Mouse (Mus musculus): ENCODE data around the gene Pilrb1. TPM values are rescaled to one million over a fixed set of nuclear protein-coding genes. Genes with fewer than 3 reads are reported as not detected.
"Not testable (repeated sequence)": the region's sequence is repeated elsewhere in the genome, so short reads cannot be mapped to it uniquely, and the experiment has no call there.

Gene Pilrb1
- polyA plus RNA-seq, 1 experiment: 9.5 TPM

- H3K27me3 ChIP-seq (ENCODE audit: control insufficient read depth, insufficient read depth, low read length): no peaks in the 10 kb centered on the region
- no peak overlapping the region for H3K4me3 ChIP-seq (ENCODE audit: control insufficient read depth, insufficient read depth, low read length)
- H3K27ac ChIP-seq (ENCODE audit: control insufficient read depth, insufficient read depth, low read length): no peak overlapping the region
- no peaks in the 10 kb centered on the region for H3K36me3 ChIP-seq (ENCODE audit: control insufficient read depth, insufficient read depth, low read length)
- 52% methylated on average over 2 of the region's 2 CpGs for WGBS
- H3K4me1 ChIP-seq (replicated peaks; ENCODE audit: control insufficient read depth, insufficient read depth, low read length): no peaks in the 10 kb centered on the region
- peak; percentile 30 for DNase-seq
- no peak for TF ChIP-seq CTCF (IDR thresholded peaks at IDR 0.05; ENCODE audit: borderline replicate concordance, control insufficient read depth, extremely low read depth, insufficient read depth, low read length, poor library complexity)
- TF ChIP-seq POLR2A (IDR thresholded peaks at IDR 0.05; ENCODE audit: control insufficient read depth, extremely low read depth, insufficient read depth, low read length, poor library complexity): no peak
These were observed 20.0 kb upstream of the Pilrb1 start for GRCm38 (mm10) chr5:137877860-137878259.

GRCm38 (mm10) chr5:137875054-137875453 lies 17.1 kb upstream of the Pilrb1 start:
- TF ChIP-seq POLR2A (IDR thresholded peaks at IDR 0.05; ENCODE audit: control insufficient read depth, extremely low read depth, insufficient read depth, low read length, poor library complexity) (no peak), CTCF (IDR thresholded peaks at IDR 0.05; ENCODE audit: borderline replicate concordance, control insufficient read depth, extremely low read depth, insufficient read depth, low read length, poor library complexity) (no peak)

GRCm38 (mm10) chr5:137872381-137872702 lies 14.4 kb upstream of the Pilrb1 start:
- H3K27me3 ChIP-seq (ENCODE audit: control insufficient read depth, insufficient read depth, low read length); H3K4me1 ChIP-seq (replicated peaks; ENCODE audit: control insufficient read depth, insufficient read depth, low read length); H3K4me3 ChIP-seq (ENCODE audit: control insufficient read depth, insufficient read depth, low read length); H3K27ac ChIP-seq (ENCODE audit: control insufficient read depth, insufficient read depth, low read length); DNase-seq; H3K36me3 ChIP-seq (ENCODE audit: control insufficient read depth, insufficient read depth, low read length): not testable (repeated sequence)
- WGBS: 44% methylated on average over 1 of the region's 1 CpGs

More at GRCm38 (mm10) chr5:137875054-137875453, 17.1 kb upstream of the Pilrb1 start:
- H3K4me1 ChIP-seq (replicated peaks; ENCODE audit: control insufficient read depth, insufficient read depth, low read length): no peaks in the 10 kb centered on the region
- no peak overlapping the region for H3K27ac ChIP-seq (ENCODE audit: control insufficient read depth, insufficient read depth, low read length)
- no peak overlapping the region for H3K4me3 ChIP-seq (ENCODE audit: control insufficient read depth, insufficient read depth, low read length)
- no peak for DNase-seq
- WGBS: 92% methylated on average over 2 of the region's 2 CpGs
- H3K27me3 ChIP-seq (ENCODE audit: control insufficient read depth, insufficient read depth, low read length): no peaks in the 10 kb centered on the region
- H3K36me3 ChIP-seq (ENCODE audit: control insufficient read depth, insufficient read depth, low read length): no peaks in the 10 kb centered on the region

GRCm38 (mm10) chr5:137871644-137872380 lies 13.9 kb upstream of the Pilrb1 start, which contains the start of gene Pilrb2:
Gene Pilrb2, minus strand, starts transcription at chr5:137871815.
- not testable (repeated sequence) for H3K4me3 ChIP-seq (ENCODE audit: control insufficient read depth, insufficient read depth, low read length); H3K27ac ChIP-seq (ENCODE audit: control insufficient read depth, insufficient read depth, low read length); DNase-seq; H3K27me3 ChIP-seq (ENCODE audit: control insufficient read depth, insufficient read depth, low read length); H3K36me3 ChIP-seq (ENCODE audit: control insufficient read depth, insufficient read depth, low read length); H3K4me1 ChIP-seq (replicated peaks; ENCODE audit: control insufficient read depth, insufficient read depth, low read length)
- WGBS: 44% methylated on average over 3 of the region's 3 CpGs

DNA sequence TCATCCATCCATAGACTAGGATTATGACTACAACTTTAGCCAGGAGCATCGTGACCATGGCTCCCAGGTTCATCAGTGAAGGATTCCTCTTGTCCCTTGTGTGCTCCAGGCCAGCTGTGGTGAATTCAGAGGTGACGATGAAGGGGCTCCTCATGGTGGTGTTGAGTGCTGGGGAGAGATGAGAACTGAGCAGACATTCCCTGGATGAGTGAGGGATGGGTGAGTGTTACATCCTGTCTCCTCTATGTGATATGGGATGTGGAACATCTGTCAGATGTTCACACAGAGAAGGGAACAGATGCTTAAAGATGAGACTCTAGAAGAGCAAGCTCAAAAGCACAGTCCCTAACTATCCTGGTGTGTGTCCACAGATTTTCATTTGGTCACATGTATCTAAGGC lies 10.7 kb upstream of the Pilrb1 start:
- not testable (repeated sequence) for DNase-seq; H3K4me1 ChIP-seq (replicated peaks; ENCODE audit: control insufficient read depth, insufficient read depth, low read length); H3K27ac ChIP-seq (ENCODE audit: control insufficient read depth, insufficient read depth, low read length); H3K36me3 ChIP-seq (ENCODE audit: control insufficient read depth, insufficient read depth, low read length); H3K27me3 ChIP-seq (ENCODE audit: control insufficient read depth, insufficient read depth, low read length); H3K4me3 ChIP-seq (ENCODE audit: control insufficient read depth, insufficient read depth, low read length)
- WGBS: 92% methylated on average over 2 of the region's 2 CpGs

DNA sequence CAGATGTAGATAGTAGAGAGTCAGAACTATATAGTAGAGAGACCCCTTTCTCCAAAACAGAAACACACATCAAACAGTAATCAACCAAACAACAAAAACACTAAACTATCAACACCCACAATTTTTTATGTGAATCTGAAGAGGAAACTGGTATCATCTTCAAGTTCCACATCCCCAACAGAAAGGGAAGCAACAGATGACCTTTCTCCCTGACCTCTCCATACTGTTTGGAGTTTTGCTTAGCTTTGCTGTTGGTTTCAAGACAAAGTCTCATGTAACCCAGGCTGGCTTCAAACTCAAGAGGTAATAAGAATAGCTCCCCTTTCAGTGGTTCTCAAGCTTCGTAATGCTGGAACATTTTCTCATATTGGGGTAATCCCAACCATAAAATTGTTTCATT lies 6.1 kb upstream of the Pilrb1 start:
- H3K27ac ChIP-seq (ENCODE audit: control insufficient read depth, insufficient read depth, low read length); H3K4me3 ChIP-seq (ENCODE audit: control insufficient read depth, insufficient read depth, low read length); H3K36me3 ChIP-seq (ENCODE audit: control insufficient read depth, insufficient read depth, low read length); H3K4me1 ChIP-seq (replicated peaks; ENCODE audit: control insufficient read depth, insufficient read depth, low read length); H3K27me3 ChIP-seq (ENCODE audit: control insufficient read depth, insufficient read depth, low read length); DNase-seq: not testable (repeated sequence)
- 95% methylated on average over 1 of the region's 1 CpGs for WGBS

DNA sequence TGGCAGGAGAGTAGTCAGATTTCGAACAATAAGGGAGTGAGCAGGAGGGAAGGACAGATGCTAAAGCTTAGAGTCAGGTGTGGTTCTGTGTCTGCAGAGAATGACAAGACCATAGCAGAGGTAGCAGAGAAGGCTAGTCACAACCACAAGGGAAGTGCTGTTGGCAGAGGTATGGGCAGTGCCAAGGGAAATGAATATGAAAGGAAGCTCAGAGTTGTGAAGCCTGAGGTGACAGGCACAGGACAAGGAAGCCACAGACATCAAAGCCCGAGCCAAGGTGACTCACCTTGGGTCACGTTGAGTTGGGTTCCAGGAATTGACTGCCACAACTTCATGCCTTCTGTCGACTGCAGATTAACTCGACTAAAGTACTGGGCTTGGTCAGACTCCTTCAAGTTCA lies 1.0 kb downstream of the Pilrb1 start:
- not testable (repeated sequence) for H3K27me3 ChIP-seq (ENCODE audit: control insufficient read depth, insufficient read depth, low read length); H3K36me3 ChIP-seq (ENCODE audit: control insufficient read depth, insufficient read depth, low read length); H3K27ac ChIP-seq (ENCODE audit: control insufficient read depth, insufficient read depth, low read length); H3K4me3 ChIP-seq (ENCODE audit: control insufficient read depth, insufficient read depth, low read length); H3K4me1 ChIP-seq (replicated peaks; ENCODE audit: control insufficient read depth, insufficient read depth, low read length)
- 2% methylated on average over 5 of the region's 5 CpGs for WGBS
- DNase-seq: peak; percentile 8

GRCm38 (mm10) chr5:137854907-137855306 lies 3.0 kb downstream of the Pilrb1 start:
- not testable (repeated sequence) for H3K4me1 ChIP-seq (replicated peaks; ENCODE audit: control insufficient read depth, insufficient read depth, low read length); H3K4me3 ChIP-seq (ENCODE audit: control insufficient read depth, insufficient read depth, low read length); H3K27ac ChIP-seq (ENCODE audit: control insufficient read depth, insufficient read depth, low read length); H3K36me3 ChIP-seq (ENCODE audit: control insufficient read depth, insufficient read depth, low read length); H3K27me3 ChIP-seq (ENCODE audit: control insufficient read depth, insufficient read depth, low read length); DNase-seq
- WGBS: 91% methylated on average over 3 of the region's 3 CpGs

- 92% methylated on average over 1 of the region's 1 CpGs for WGBS
- not testable (repeated sequence) for H3K27me3 ChIP-seq (ENCODE audit: control insufficient read depth, insufficient read depth, low read length); H3K4me3 ChIP-seq (ENCODE audit: control insufficient read depth, insufficient read depth, low read length); H3K27ac ChIP-seq (ENCODE audit: control insufficient read depth, insufficient read depth, low read length); DNase-seq; H3K4me1 ChIP-seq (replicated peaks; ENCODE audit: control insufficient read depth, insufficient read depth, low read length); H3K36me3 ChIP-seq (ENCODE audit: control insufficient read depth, insufficient read depth, low read length)
These were observed 7.6 kb downstream of the Pilrb1 start for GRCm38 (mm10) chr5:137850313-137850712.

- not testable (repeated sequence) for DNase-seq; H3K36me3 ChIP-seq (ENCODE audit: control insufficient read depth, insufficient read depth, low read length); H3K27ac ChIP-seq (ENCODE audit: control insufficient read depth, insufficient read depth, low read length); H3K4me3 ChIP-seq (ENCODE audit: control insufficient read depth, insufficient read depth, low read length); H3K27me3 ChIP-seq (ENCODE audit: control insufficient read depth, insufficient read depth, low read length); H3K4me1 ChIP-seq (replicated peaks; ENCODE audit: control insufficient read depth, insufficient read depth, low read length)
These were observed 20.8 kb downstream of the Pilrb1 start for GRCm38 (mm10) chr5:137837110-137837509.
